Mouse (Mus musculus): ENCODE results near the gene Mylpf.

DNA sequence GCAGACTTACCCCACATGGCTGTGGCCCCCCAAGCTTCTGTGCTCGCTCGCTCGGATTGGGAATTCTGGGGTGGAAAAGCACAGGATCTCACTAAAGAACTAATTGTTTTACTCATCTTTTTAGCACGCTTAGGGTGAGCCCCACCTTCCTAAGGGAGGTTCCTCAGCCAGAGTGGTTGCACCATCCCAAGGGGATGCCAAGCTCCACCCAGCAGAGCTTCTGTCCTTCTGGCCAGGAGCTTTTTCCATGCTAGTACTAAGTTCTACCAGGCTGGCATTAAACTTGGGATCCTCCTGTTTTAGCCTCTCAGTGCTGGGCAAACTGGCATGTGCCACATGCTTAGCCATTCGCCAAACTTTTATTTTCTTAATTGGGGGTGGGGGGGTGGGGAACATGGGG, 46.1 kb upstream of the Mylpf start:
- no peak for TF ChIP-seq CTCF (conservative IDR thresholded peaks at IDR 0.05 in 1 of 2, IDR thresholded peaks at IDR 0.05 in 1 of 2; ENCODE audit: low read depth in 2 of 2, low read length in 2 of 2)
- TF ChIP-seq ZC3H11A (IDR thresholded peaks at IDR 0.05; ENCODE audit: low read depth, low read length) = no peak
- TF ChIP-seq NRF1 (IDR thresholded peaks at IDR 0.05; ENCODE audit: low read depth, low read length) = no peak
- TF ChIP-seq TCF12 (IDR thresholded peaks at IDR 0.05; ENCODE audit: low read depth, low read length) = no peak
- TF ChIP-seq POLR2A (IDR thresholded peaks at IDR 0.05; ENCODE audit: low read depth, low read length) = no peak
- TF ChIP-seq MEF2A (IDR thresholded peaks at IDR 0.05; ENCODE audit: borderline replicate concordance, low read depth, low read length) = no peak
- TF ChIP-seq CHD1 (IDR thresholded peaks at IDR 0.05; ENCODE audit: low read depth, low read length) = no peak
- no peak for TF ChIP-seq UBTF (IDR thresholded peaks at IDR 0.05; ENCODE audit: low read depth, low read length)
- TF ChIP-seq MXI1 (IDR thresholded peaks at IDR 0.05; ENCODE audit: low read depth, low read length) = no peak
- no peak for TF ChIP-seq MAZ (IDR thresholded peaks at IDR 0.05; ENCODE audit: low read depth, low read length)
- TF ChIP-seq NELFE (IDR thresholded peaks at IDR 0.05; ENCODE audit: low read depth, low read length) = no peak
- no peak for TF ChIP-seq EP300 (IDR thresholded peaks at IDR 0.05; ENCODE audit: low read length)
- no peak for TF ChIP-seq SIN3A (IDR thresholded peaks at IDR 0.05; ENCODE audit: low read length)
- no peak for TF ChIP-seq HCFC1 (IDR thresholded peaks at IDR 0.05; ENCODE audit: low read depth, low read length)

Data from CH12.LX (cell line).